Mouse (Mus musculus) kidney, embryonic 16.5 days (tissue): Measurements from ENCODE around the gene Pms2. TPM values are rescaled to one million over a fixed set of nuclear protein-coding genes. Genes with fewer than 3 reads are reported as not detected.

Experiments used
- ATAC-seq: fragments of 200-750 bp; cut with Nextera tagmentation; 2 replicates; pipeline ENCODE4 v1.8.0; 2017; ENCODE audit warnings: moderate TSS enrichment; ENCODE audit not compliant: low FRiP score, low TSS enrichment
- H3K27ac ChIP-seq: fragments of 300-500 bp; sonication (generic); 2 replicates; pipeline ENCODE4 v1.5.1; 2014; ENCODE audit warnings: low read length
- H3K27me3 ChIP-seq: fragments of 300-500 bp; sonication (generic); 2 replicates; pipeline ENCODE4 v1.6.1; 2014; ENCODE audit warnings: low read length, control low read depth, mixed read lengths; ENCODE audit not compliant: insufficient read depth
- H3K36me3 ChIP-seq: fragments of 300-500 bp; sonication (generic); 2 replicates; pipeline ENCODE4 v1.6.1; 2014; ENCODE audit warnings: low read length, control low read depth, mixed read lengths; ENCODE audit not compliant: insufficient read depth
- H3K4me1 ChIP-seq: fragments of 300-500 bp; sonication (generic); 2 replicates; pipeline ENCODE4 v1.6.1; 2014; ENCODE audit warnings: low read length, control low read depth, mixed read lengths; ENCODE audit not compliant: insufficient read depth
- H3K4me2 ChIP-seq: fragments of 300-500 bp; sonication (generic); replicated peaks from 2 replicates; pipeline ENCODE4 v1.6.1; 2014; ENCODE audit warnings: low read depth, low read length
- H3K4me3 ChIP-seq: fragments of 300-500 bp; sonication (generic); 2 replicates; pipeline ENCODE4 v1.5.1; 2014; ENCODE audit warnings: mild to moderate bottlenecking, low read length
- H3K9ac ChIP-seq: fragments of 300-500 bp; sonication (generic); replicated peaks from 2 replicates; pipeline ENCODE4 v1.6.1; 2014; ENCODE audit warnings: low read length
- H3K9me3 ChIP-seq: fragments of 300-500 bp; sonication (generic); 2 replicates; pipeline ENCODE4 v1.6.1; 2016; ENCODE audit warnings: low read length, control low read depth
- WGBS: fragments of 180-500 bp; shearing (Covaris S2); extraction: QIAGEN DNeasy Blood & Tissue Kit; methylation state at CpG from one replicate; pipeline ENCODE4 v1.1.7; 2014; 5-methylcytosine and 5-hydroxymethylcytosine counted together
- polyA plus RNA-seq: library from polyadenylated mRNA; unstranded; fragments of >200 nt; fragmentation: Nextera tagmentation; extraction: Ambion mirVana; gene quantifications from 2 replicates; pipeline ENCODE4 v1.2.1, GENCODE M21; 2015

The Pms2 gene
- polyA plus RNA-seq, 1 experiment from 2014 or later = 26.8 TPM

DNA sequence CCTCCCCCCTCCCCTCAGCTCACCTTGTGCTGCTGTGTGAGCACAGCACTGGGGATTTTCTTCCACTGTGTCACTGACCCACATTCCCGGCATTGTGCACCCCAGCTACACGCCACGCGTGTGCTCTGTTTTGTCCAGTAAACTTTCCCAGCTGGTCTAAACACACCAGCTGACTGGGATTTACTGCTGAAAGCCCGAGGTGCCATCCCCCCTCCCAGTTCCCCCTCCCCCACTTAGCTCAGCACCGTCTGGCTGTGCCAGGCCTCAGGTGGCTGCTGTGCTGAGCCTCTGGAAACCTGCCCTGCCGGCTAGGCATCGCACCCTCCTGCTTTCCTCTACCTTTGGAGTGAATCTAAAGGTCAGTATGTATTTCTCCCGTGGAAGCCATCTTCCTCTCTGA is 71.1 kb downstream of the Pms2 start:
- Histone ChIP-seq H3K4me1 (no peaks in the 10 kb centered on the region), H3K27ac (no peak overlapping the region), H3K9ac (no peak overlapping the region), H3K27me3 (no peaks in the 10 kb centered on the region), H3K4me3 (no peak overlapping the region), H3K36me3 (peaks cover 9% of the 10 kb centered on the region; the same call in 1 of the 2 replicates), H3K9me3 (no peaks in the 10 kb centered on the region), H3K4me2 (no peak overlapping the region)
- WGBS = 22% methylated on average over 9 of the region's 9 CpGs
- 0 out of 2 replicates have a peak, but pooled peaks have one; percentile 54 for ATAC-seq

DNA sequence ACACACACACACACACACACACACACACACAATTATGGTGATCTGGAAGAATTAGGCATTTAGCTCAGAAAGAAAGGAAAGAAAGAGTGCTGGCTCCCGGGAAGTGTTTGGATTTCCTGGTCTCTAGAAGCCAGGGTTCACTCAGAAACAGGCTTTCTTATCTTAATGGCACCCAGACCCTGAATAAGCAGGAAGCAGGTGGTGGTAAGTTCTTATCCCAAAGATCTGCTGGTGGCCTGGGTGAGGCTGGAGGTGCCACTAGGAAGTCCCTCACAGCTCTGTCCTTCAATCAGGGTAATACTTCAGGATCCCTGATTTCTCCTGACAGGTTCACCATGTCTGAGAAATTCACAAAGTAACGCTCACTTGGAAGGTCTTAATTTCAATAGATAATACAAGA is 72.6 kb downstream of the Pms2 start:
- Histone ChIP-seq H3K27ac (no peak overlapping the region), H3K9ac (no peak overlapping the region), H3K27me3 (no peaks in the 10 kb centered on the region), H3K9me3 (no peaks in the 10 kb centered on the region), H3K4me3 (no peak overlapping the region), H3K4me1 (no peaks in the 10 kb centered on the region), H3K4me2 (no peak overlapping the region), H3K36me3 (peaks cover 20% of the 10 kb centered on the region)
- no peak for ATAC-seq
- 72% methylated on average over 2 of the region's 2 CpGs for WGBS

Other genes starting within 250 kb of the Pms2 start
- 17.1 and 17.7 TPM in 2 replicates for gene Usp42, start 177.7 kb upstream of the Pms2 start, polyA plus RNA-seq
- gene Eif2ak1, start 92.2 kb upstream of the Pms2 start, polyA plus RNA-seq = 41.5 and 44.3 TPM in 2 replicates
- gene Ankrd61, start 12.3 kb upstream of the Pms2 start, polyA plus RNA-seq = 0.29 and 0.62 TPM in 2 replicates
- 103 and 110 TPM in 2 replicates for gene Aimp2, start 117 bp upstream of the Pms2 start, polyA plus RNA-seq
- 0.67 TPM in 1 of 2 replicates, not detected in the other for gene Gm42421, start 18.2 kb downstream of the Pms2 start, polyA plus RNA-seq
- gene Rsph10b, start 23.1 kb downstream of the Pms2 start, polyA plus RNA-seq = 0.45 and 0.73 TPM in 2 replicates
- gene Ccz1, start 104.9 kb downstream of the Pms2 start, polyA plus RNA-seq = 86.7 and 89.2 TPM in 2 replicates
- 3.2 and 5.6 TPM in 2 replicates for gene Ocm, start 116.7 kb downstream of the Pms2 start, polyA plus RNA-seq
- 5.6 and 6.5 TPM in 2 replicates for gene Lmtk2, start 190.5 kb downstream of the Pms2 start, polyA plus RNA-seq